Mouse (Mus musculus) urinary bladder, adult 18-20 months (tissue): ENCODE measurements around the gene 2610042L04Rik.
"Not testable (repeated sequence)": the region's sequence is repeated elsewhere in the genome, so short reads cannot be mapped to it uniquely, and the experiment has no call there.

ENCODE experiments used
- DNase-seq, 2 experiments: peaks; one replicate each; pipeline ENCODE4 v3.0.0; 2022; ENCODE audit warnings: low spot score in 2 of 2, mixed read lengths in 2 of 2

2610042L04Rik gene

GRCm38 (mm10) chr14:4334476-4335080 is at the start of gene 2610042L04Rik:
Gene 2610042L04Rik (plus strand): TSS chr14:4334763.
- DNase-seq: not testable (repeated sequence)

- not testable (repeated sequence) for DNase-seq
These were observed 17.6 kb upstream of the 2610042L04Rik start, which contains the start of gene Gm3149 for GRCm38 (mm10) chr14:4316983-4317382. Gene Gm3149 (plus strand): TSS chr14:4317283.

- DNase-seq: not testable (repeated sequence)
These were observed 943 bp downstream of the 2610042L04Rik start for GRCm38 (mm10) chr14:4335506-4335905.

- DNase-seq: not testable (repeated sequence)
These were observed 34.4 kb downstream of the 2610042L04Rik start for GRCm38 (mm10) chr14:4368991-4369390.

- not testable (repeated sequence) for DNase-seq
These were observed 35.1 kb downstream of the 2610042L04Rik start for GRCm38 (mm10) chr14:4369691-4370090.

GRCm38 (mm10) chr14:4377871-4378270 is 43.3 kb downstream of the 2610042L04Rik start:
- not testable (repeated sequence) for DNase-seq

- not testable (repeated sequence) for DNase-seq
These were observed 51.0 kb downstream of the 2610042L04Rik start for GRCm38 (mm10) chr14:4385606-4386005.

GRCm38 (mm10) chr14:4392841-4393530 is 58.4 kb downstream of the 2610042L04Rik start:
- DNase-seq: not testable (repeated sequence)

- not testable (repeated sequence) for DNase-seq
These were observed 62.7 kb downstream of the 2610042L04Rik start, which contains the start of gene Gm3159 for GRCm38 (mm10) chr14:4397226-4397625. Gene Gm3159 (plus strand): TSS chr14:4397526.

GRCm38 (mm10) chr14:4398624-4399023 is 64.1 kb downstream of the 2610042L04Rik start:
- DNase-seq: not testable (repeated sequence)

- DNase-seq: not testable (repeated sequence)
These were observed 65.7 kb downstream of the 2610042L04Rik start for GRCm38 (mm10) chr14:4400115-4400789.

GRCm38 (mm10) chr14:4401245-4401644 is 66.7 kb downstream of the 2610042L04Rik start:
- DNase-seq: not testable (repeated sequence)

- not testable (repeated sequence) for DNase-seq
These were observed 69.3 kb downstream of the 2610042L04Rik start for GRCm38 (mm10) chr14:4403840-4404239.
